Mouse (Mus musculus) heart, embryonic 12.5 days (tissue): ENCODE measurements around the gene Rnf6. TPM values are rescaled to one million over a fixed set of nuclear protein-coding genes. Genes with fewer than 3 reads are reported as not detected.
"Not testable (repeated sequence)": the region's sequence is repeated elsewhere in the genome, so short reads cannot be mapped to it uniquely, and the experiment has no call there.

Experiments used
- ATAC-seq: fragments of 200-750 bp; cut with Nextera tagmentation; 2 replicates; pipeline ENCODE4 v1.8.0; 2017; ENCODE audit warnings: moderate TSS enrichment, moderate library complexity; ENCODE audit not compliant: insufficient number of reproducible peaks, low FRiP score
- H3K27ac ChIP-seq: fragments of 300-500 bp; sonication (generic); 2 replicates; pipeline ENCODE4 v1.5.1; 2016; ENCODE audit warnings: mild to moderate bottlenecking, moderate library complexity; ENCODE audit not compliant: poor library complexity, severe bottlenecking
- H3K27me3 ChIP-seq: fragments of 300-500 bp; sonication (generic); replicated peaks from 2 replicates; pipeline ENCODE4 v1.6.1; 2016; ENCODE audit warnings: mild to moderate bottlenecking, moderate library complexity
- H3K36me3 ChIP-seq: fragments of 300-500 bp; sonication (generic); 2 replicates; pipeline ENCODE4 v1.6.1; 2016; ENCODE audit warnings: mild to moderate bottlenecking, moderate library complexity
- H3K4me1 ChIP-seq: fragments of 300-500 bp; sonication (generic); replicated peaks from 2 replicates; pipeline ENCODE4 v1.6.1; 2016; ENCODE audit warnings: mild to moderate bottlenecking
- H3K4me2 ChIP-seq: fragments of 300-500 bp; sonication (generic); 2 replicates; pipeline ENCODE4 v1.6.1; 2016; ENCODE audit warnings: mild to moderate bottlenecking, moderate library complexity
- H3K4me3 ChIP-seq: fragments of 300-500 bp; sonication (generic); 2 replicates; pipeline ENCODE4 v1.5.1; 2016; ENCODE audit warnings: mild to moderate bottlenecking
- H3K9ac ChIP-seq: fragments of 300-500 bp; sonication (generic); 2 replicates; pipeline ENCODE4 v1.6.1; 2016; ENCODE audit warnings: mild to moderate bottlenecking, moderate library complexity
- H3K9me3 ChIP-seq: fragments of 300-500 bp; sonication (generic); replicated peaks from 2 replicates; pipeline ENCODE4 v1.6.1; 2016; ENCODE audit warnings: mild to moderate bottlenecking, moderate library complexity
- WGBS: fragments of 180-500 bp; shearing (Covaris S2); methylation state at CpG from one replicate; pipeline ENCODE4 v1.1.7; 2016; 5-methylcytosine and 5-hydroxymethylcytosine counted together
- polyA plus RNA-seq: library from polyadenylated mRNA; unstranded; fragments of >200 nt; fragmentation: Nextera tagmentation; extraction: Ambion mirVana; gene quantifications from 2 replicates; pipeline ENCODE4 v1.2.1, GENCODE M21; 2016

The Rnf6 gene
- polyA plus RNA-seq, 1 experiment from 2014 or later, result 36.6 TPM

GRCm38 (mm10) chr5:146190501-146191269 lies 30.7 kb downstream of the Rnf6 start:
- no peak for ATAC-seq
- Histone ChIP-seq H3K4me1 (no peaks in the 10 kb centered on the region), H3K4me3 (no peak overlapping the region), H3K36me3 (no peaks in the 10 kb centered on the region), H3K4me2 (no peak overlapping the region), H3K27me3 (no peaks in the 10 kb centered on the region), H3K27ac (no peak overlapping the region), H3K9ac (no peak overlapping the region), H3K9me3 (no peaks in the 10 kb centered on the region; the same call in 1 of the 2 replicates)
- 58% methylated on average over 3 of the region's 3 CpGs for WGBS

GRCm38 (mm10) chr5:146190093-146190492 lies 31.3 kb downstream of the Rnf6 start:
- no peak overlapping the region for H3K4me2 ChIP-seq
- H3K27me3 ChIP-seq, result no peaks in the 10 kb centered on the region
- 64% methylated on average over 4 of the region's 4 CpGs for WGBS
- no peak overlapping the region for H3K27ac ChIP-seq
- ATAC-seq, result no peak
- H3K9ac ChIP-seq, result no peak overlapping the region
- no peak overlapping the region for H3K4me3 ChIP-seq
- H3K9me3 ChIP-seq, result no peaks in the 10 kb centered on the region; the same call in 1 of the 2 replicates
- no peaks in the 10 kb centered on the region for H3K36me3 ChIP-seq
- no peaks in the 10 kb centered on the region for H3K4me1 ChIP-seq

GRCm38 (mm10) chr5:146188712-146189111 lies 32.6 kb downstream of the Rnf6 start:
- Histone ChIP-seq H3K4me1 (no peaks in the 10 kb centered on the region), H3K4me3 (no peak overlapping the region), H3K27ac (no peak overlapping the region), H3K9me3 (peaks cover 5% of the 10 kb centered on the region; the same call in 1 of the 2 replicates), H3K27me3 (no peaks in the 10 kb centered on the region), H3K36me3 (no peaks in the 10 kb centered on the region), H3K9ac (no peak overlapping the region), H3K4me2 (no peak overlapping the region)
- ATAC-seq, result no peak
- WGBS, result 78% methylated on average over 7 of the region's 7 CpGs

GRCm38 (mm10) chr5:146188144-146188543 lies 33.2 kb downstream of the Rnf6 start:
- Histone ChIP-seq H3K9ac (no peak overlapping the region), H3K4me1 (no peaks in the 10 kb centered on the region), H3K27ac (no peak overlapping the region), H3K4me3 (no peak overlapping the region), H3K9me3 (peaks cover 11% of the 10 kb centered on the region; the same call in 1 of the 2 replicates), H3K4me2 (no peak overlapping the region), H3K27me3 (no peaks in the 10 kb centered on the region), H3K36me3 (no peaks in the 10 kb centered on the region)
- 80% methylated on average over 1 of the region's 1 CpGs for WGBS
- no peak for ATAC-seq

- H3K27ac ChIP-seq, H3K4me1 ChIP-seq, H3K4me2 ChIP-seq, H3K36me3 ChIP-seq, H3K4me3 ChIP-seq, H3K9ac ChIP-seq, ATAC-seq, H3K27me3 ChIP-seq: not testable (repeated sequence)
- 19% methylated on average over 5 of the region's 5 CpGs for WGBS
- H3K9me3 ChIP-seq, result peaks cover 12% of the 10 kb centered on the region; the same call in 1 of the 2 replicates
Measured at GRCm38 (mm10) chr5:146187441-146187840, 33.9 kb downstream of the Rnf6 start.

GRCm38 (mm10) chr5:146185204-146185603 lies 36.2 kb downstream of the Rnf6 start, which contains the start of gene 1700001J03Rik:
Gene 1700001J03Rik (minus strand): TSS chr5:146185304.
- not testable (repeated sequence) for H3K27me3 ChIP-seq, H3K4me1 ChIP-seq, ATAC-seq, H3K4me3 ChIP-seq, H3K4me2 ChIP-seq, H3K9ac ChIP-seq, H3K27ac ChIP-seq, H3K36me3 ChIP-seq
- H3K9me3 ChIP-seq, result peaks cover 20% of the 10 kb centered on the region; the same call in 1 of the 2 replicates
- WGBS, result 71% methylated on average over 4 of the region's 4 CpGs

GRCm38 (mm10) chr5:146172744-146173143 lies 48.6 kb downstream of the Rnf6 start:
- ATAC-seq, H3K4me3 ChIP-seq, H3K4me2 ChIP-seq, H3K27me3 ChIP-seq, H3K9ac ChIP-seq, H3K4me1 ChIP-seq, H3K36me3 ChIP-seq, H3K27ac ChIP-seq: not testable (repeated sequence)
- WGBS, result 57% methylated on average over 4 of the region's 4 CpGs
- H3K9me3 ChIP-seq, result peaks cover 23% of the 10 kb centered on the region

GRCm38 (mm10) chr5:146170621-146171020 lies 50.7 kb downstream of the Rnf6 start, which contains the start of gene Gm6309:
Gene Gm6309 (minus strand): TSS chr5:146170721.
- not testable (repeated sequence) for H3K27me3 ChIP-seq, H3K4me3 ChIP-seq, H3K36me3 ChIP-seq, H3K4me1 ChIP-seq, ATAC-seq, H3K27ac ChIP-seq, H3K9ac ChIP-seq, H3K4me2 ChIP-seq
- H3K9me3 ChIP-seq, result peaks cover 23% of the 10 kb centered on the region
- WGBS, result 63% methylated on average over 2 of the region's 2 CpGs

- H3K9ac ChIP-seq, H3K27me3 ChIP-seq, H3K4me2 ChIP-seq, H3K4me1 ChIP-seq, H3K4me3 ChIP-seq, H3K36me3 ChIP-seq, H3K27ac ChIP-seq, ATAC-seq: not testable (repeated sequence)
- peaks cover 17% of the 10 kb centered on the region for H3K9me3 ChIP-seq
- 84% methylated on average over 3 of the region's 3 CpGs for WGBS
Measured at GRCm38 (mm10) chr5:146160439-146160838, 60.9 kb downstream of the Rnf6 start, which contains the start of gene Gm5565. Gene Gm5565 (minus strand): TSS chr5:146160539.
